Mouse (Mus musculus): Measurements from ENCODE around the gene Pthlh. TPM values are rescaled to one million over a fixed set of nuclear protein-coding genes. Genes with fewer than 3 reads are reported as not detected.

Gene Pthlh
- polyA plus RNA-seq, 2 experiments = 13.3 to 15.1 TPM

- Histone ChIP-seq H3K27me3 (ENCODE audit: control insufficient read depth, insufficient read depth, low read length) (no peaks in the 10 kb centered on the region), H3K9me3 (ENCODE audit: control insufficient read depth, low read length) (no peaks in the 10 kb centered on the region), H3K4me3 (replicated peaks; ENCODE audit: low read length) (no peak overlapping the region), H3K9ac (ENCODE audit: low read depth, low read length, severe bottlenecking) (no peak overlapping the region), H3K4me1 (ENCODE audit: control insufficient read depth, insufficient read depth, low read length) (no peaks in the 10 kb centered on the region), H3K27ac (replicated peaks; ENCODE audit: low read depth, low read length) (no peak overlapping the region), H3K36me3 (ENCODE audit: control insufficient read depth, insufficient read depth, low read length) (no peaks in the 10 kb centered on the region), H3K4me2 (replicated peaks; ENCODE audit: low read depth, low read length, severe bottlenecking) (no peak overlapping the region)
- WGBS = 31% methylated on average over 5 of the region's 5 CpGs
- TF ChIP-seq POLR2A (IDR thresholded peaks at IDR 0.05; ENCODE audit: borderline replicate concordance, extremely low read depth, insufficient read depth, insufficient read length) = no peak
- DNase-seq (ENCODE audit: low spot score) (peak; percentile 12), ATAC-seq (ENCODE audit: low FRiP score, low read depth) (peak; percentile 37; the same call in 1 of the 2 replicates)
Measured at GRCm38 (mm10) chr6:147207821-147208330, 56.1 kb downstream of the Pthlh start.

Other genes with a start within 250 kb of the Pthlh start
- 0.99 and 1.3 TPM in 2 replicates for gene Rep15, start 231.6 kb downstream of the Pthlh start, polyA plus RNA-seq (2012; rRNA removed)
- gene Rep15, start 231.6 kb downstream of the Pthlh start, polyA plus RNA-seq (2014; fragmentation: Nextera tagmentation; extraction: Ambion mirVana) = 1.3 and 1.4 TPM in 2 replicates
- 17.3 and 33.4 TPM in 2 replicates for gene Mrps35, start 221.4 kb downstream of the Pthlh start, polyA plus RNA-seq (2012; rRNA removed)
- gene Mrps35, start 221.4 kb downstream of the Pthlh start, polyA plus RNA-seq (2014; fragmentation: Nextera tagmentation; extraction: Ambion mirVana) = 93.2 and 104 TPM in 2 replicates
- 0.44 and 0.68 TPM in 2 replicates for gene Mansc4, start 177.2 kb downstream of the Pthlh start, polyA plus RNA-seq (2012; rRNA removed)
- 1.0 and 1.4 TPM in 2 replicates for gene Mansc4, start 177.2 kb downstream of the Pthlh start, polyA plus RNA-seq (2014; fragmentation: Nextera tagmentation; extraction: Ambion mirVana)
- gene Klhl42, start 172.8 kb downstream of the Pthlh start, polyA plus RNA-seq (2012; rRNA removed) = 10.4 and 12.6 TPM in 2 replicates
- gene Klhl42, start 172.8 kb downstream of the Pthlh start, polyA plus RNA-seq (2014; fragmentation: Nextera tagmentation; extraction: Ambion mirVana) = 16.5 and 16.9 TPM in 2 replicates
- gene Ccdc91, start 211.6 kb upstream of the Pthlh start, polyA plus RNA-seq (2012; rRNA removed) = 12.6 and 16.5 TPM in 2 replicates
- gene Ccdc91, start 211.6 kb upstream of the Pthlh start, polyA plus RNA-seq (2014; fragmentation: Nextera tagmentation; extraction: Ambion mirVana) = 21.0 and 23.6 TPM in 2 replicates

Data from limb, embryonic 14.5 days (tissue).